Mouse (Mus musculus) lung, postnatal 14 days (tissue): ENCODE measurements around the gene Vmn1r188.
A peak's percentile ranks its signal among the peaks of the same experiment; 100 is the strongest.
"Not testable (repeated sequence)": the region's sequence is repeated elsewhere in the genome, so short reads cannot be mapped to it uniquely, and the experiment has no call there.

Experiments
- DNase-seq: peaks from one replicate; pipeline ENCODE4 v3.0.0; 2021

The Vmn1r188 gene

GRCm38 (mm10) chr13:22050591-22051522 is 33.4 kb upstream of the Vmn1r188 start:
- DNase-seq, result peak; percentile 92

GRCm38 (mm10) chr13:22051523-22051859 is 32.7 kb upstream of the Vmn1r188 start:
- DNase-seq, result no peak

GRCm38 (mm10) chr13:22053754-22054153 is 30.5 kb upstream of the Vmn1r188 start:
- DNase-seq, result no peak

GRCm38 (mm10) chr13:22061422-22061821 is 22.8 kb upstream of the Vmn1r188 start:
- no peak for DNase-seq

GRCm38 (mm10) chr13:22063468-22063867 is 20.8 kb upstream of the Vmn1r188 start:
- DNase-seq, result no peak

GRCm38 (mm10) chr13:22105724-22106123 is 21.5 kb downstream of the Vmn1r188 start, which contains the start of gene Vmn1r189:
TSS of gene Vmn1r189 (minus strand) at chr13:22105824.
- DNase-seq, result not testable (repeated sequence)

- not testable (repeated sequence) for DNase-seq
Observed at GRCm38 (mm10) chr13:22136495-22137293, 52.5 kb downstream of the Vmn1r188 start.
